Mouse (Mus musculus) ES-E14 (cell line): ENCODE data around the gene Slc2a4. TPM values are rescaled to one million over a fixed set of nuclear protein-coding genes. Genes with fewer than 3 reads are reported as not detected.

ENCODE experiments used
- DNase-seq: peaks from one replicate; pipeline ENCODE4 v3.0.0-alpha.2; 2013; ENCODE audit warnings: low read depth, low spot score
- H3K27ac ChIP-seq: 2 replicates; pipeline ENCODE4 v1.5.1; 2012; ENCODE audit warnings: low read depth, mild to moderate bottlenecking, low read length, moderate library complexity, mixed read lengths; ENCODE audit not compliant: poor library complexity, insufficient read depth, severe bottlenecking
- H3K36me3 ChIP-seq: 2 replicates; pipeline ENCODE4 v1.6.1; 2012; ENCODE audit warnings: mild to moderate bottlenecking, low read length, moderate library complexity, mixed read lengths; ENCODE audit not compliant: control insufficient read depth, poor library complexity, insufficient read depth, severe bottlenecking
- H3K4me1 ChIP-seq, 2 experiments: fragments of 150-350 bp in 1 of 2; sonication (generic) in 1 of 2; 2 replicates each; pipeline ENCODE4 v1.6.1; 2012; ENCODE audit warnings: low read length in 2 of 2, mild to moderate bottlenecking in 1 of 2, mixed read lengths in 1 of 2; ENCODE audit not compliant: control insufficient read depth in 2 of 2, insufficient read depth in 2 of 2, poor library complexity in 1 of 2
- H3K4me3 ChIP-seq, 2 experiments: fragments of 150-350 bp in 1 of 2; sonication (generic) in 1 of 2; 2 replicates each; pipeline ENCODE4 v1.5.1; 2012; ENCODE audit warnings: low read length in 2 of 2, low read depth in 1 of 2, mild to moderate bottlenecking in 1 of 2, mixed read lengths in 1 of 2; ENCODE audit not compliant: insufficient read depth in 1 of 2, poor library complexity in 1 of 2, severe bottlenecking in 1 of 2
- H3K9ac ChIP-seq: 2 replicates; pipeline ENCODE4 v1.6.1; 2012; ENCODE audit warnings: low read depth, mild to moderate bottlenecking, low read length, mixed read lengths; ENCODE audit not compliant: poor library complexity, insufficient read depth, severe bottlenecking
- H3K9me3 ChIP-seq: fragments of 150-350 bp; sonication (generic); 2 replicates; pipeline ENCODE4 v1.6.1; 2012; ENCODE audit warnings: low read depth, mild to moderate bottlenecking, low read length; ENCODE audit not compliant: control insufficient read depth, insufficient read depth
- CHD2 ChIP-seq: IDR thresholded peaks from 2 replicates; pipeline ENCODE4 v1.6.1; 2014; ENCODE audit warnings: mild to moderate bottlenecking, low read depth, low read length, inconsistent platforms
- HCFC1 ChIP-seq: IDR thresholded peaks from 2 replicates; pipeline ENCODE4 v1.6.1; 2012; ENCODE audit warnings: low read length, inconsistent platforms, borderline replicate concordance; ENCODE audit not compliant: insufficient read depth
- MAFK ChIP-seq: IDR thresholded peaks from 2 replicates; pipeline ENCODE4 v1.6.1; 2014; ENCODE audit warnings: mild to moderate bottlenecking, low read depth, low read length, inconsistent platforms; ENCODE audit not compliant: insufficient read depth
- ZC3H11A ChIP-seq: IDR thresholded peaks from 2 replicates; pipeline ENCODE4 v1.6.1; 2012; ENCODE audit warnings: low read depth, mild to moderate bottlenecking, inconsistent platforms, low read length, borderline replicate concordance
- ZNF384 ChIP-seq: IDR thresholded peaks from 2 replicates; pipeline ENCODE4 v1.6.1; 2012; ENCODE audit warnings: low read depth, low read length, inconsistent platforms
- in situ Hi-C, 2 experiments: fragments of 600-800 bp; cut with MboI; formaldehyde crosslinking; loops; one replicate each; pipeline ENCODE4 v1.15.1; 2025; ENCODE audit warnings: low sequenced_read_pairs in 2 of 2, inconsistent platforms in 1 of 2; ENCODE audit not compliant: unreplicated experiment in 2 of 2
- total RNA-seq: library from RNA; depleted of rRNA; stranded (reverse); fragments of 300-350 nt; gene quantifications from 2 replicates; pipeline ENCODE4 v1.2.3, GENCODE M21; 2012

Gene Slc2a4
- total RNA-seq, 1 experiment = 2.6 TPM

DNA sequence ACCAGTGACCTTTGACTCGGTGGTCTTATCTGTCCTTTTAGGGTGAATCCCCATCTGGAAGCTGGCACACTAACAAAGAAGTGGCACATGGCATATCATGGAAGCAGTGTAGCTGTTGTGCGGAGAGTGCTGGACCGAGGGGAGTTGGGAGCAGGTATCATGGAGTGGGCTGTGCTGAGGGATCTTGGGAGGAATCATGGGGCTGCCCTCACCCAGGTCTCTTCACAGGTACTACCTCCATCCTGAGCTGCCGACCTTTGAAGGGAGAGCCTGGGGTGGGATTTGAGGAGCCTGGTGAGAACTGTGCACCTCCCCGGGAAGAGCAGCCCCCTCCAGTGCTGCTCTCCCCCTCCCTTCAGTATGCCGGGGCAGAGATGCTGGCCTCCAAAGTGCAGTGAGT lies 36.3 kb downstream of the Slc2a4 start:
- in situ Hi-C loops = no loop called here
- peaks cover 59% of the 10 kb centered on the region for H3K36me3 ChIP-seq
- H3K9ac ChIP-seq = no peak overlapping the region
- H3K4me3 ChIP-seq = no peak overlapping the region
- no peak for DNase-seq
- TF ChIP-seq ZC3H11A = no peak
- no peak for TF ChIP-seq ZNF384
- TF ChIP-seq HCFC1 = no peak
- no peak overlapping the region for H3K27ac ChIP-seq
- H3K4me1 ChIP-seq = peaks cover 0 to 7% of the 10 kb centered on the region in 2 experiments; a peak in 1 of 4 replicates
- no peaks in the 10 kb centered on the region for H3K9me3 ChIP-seq

DNA sequence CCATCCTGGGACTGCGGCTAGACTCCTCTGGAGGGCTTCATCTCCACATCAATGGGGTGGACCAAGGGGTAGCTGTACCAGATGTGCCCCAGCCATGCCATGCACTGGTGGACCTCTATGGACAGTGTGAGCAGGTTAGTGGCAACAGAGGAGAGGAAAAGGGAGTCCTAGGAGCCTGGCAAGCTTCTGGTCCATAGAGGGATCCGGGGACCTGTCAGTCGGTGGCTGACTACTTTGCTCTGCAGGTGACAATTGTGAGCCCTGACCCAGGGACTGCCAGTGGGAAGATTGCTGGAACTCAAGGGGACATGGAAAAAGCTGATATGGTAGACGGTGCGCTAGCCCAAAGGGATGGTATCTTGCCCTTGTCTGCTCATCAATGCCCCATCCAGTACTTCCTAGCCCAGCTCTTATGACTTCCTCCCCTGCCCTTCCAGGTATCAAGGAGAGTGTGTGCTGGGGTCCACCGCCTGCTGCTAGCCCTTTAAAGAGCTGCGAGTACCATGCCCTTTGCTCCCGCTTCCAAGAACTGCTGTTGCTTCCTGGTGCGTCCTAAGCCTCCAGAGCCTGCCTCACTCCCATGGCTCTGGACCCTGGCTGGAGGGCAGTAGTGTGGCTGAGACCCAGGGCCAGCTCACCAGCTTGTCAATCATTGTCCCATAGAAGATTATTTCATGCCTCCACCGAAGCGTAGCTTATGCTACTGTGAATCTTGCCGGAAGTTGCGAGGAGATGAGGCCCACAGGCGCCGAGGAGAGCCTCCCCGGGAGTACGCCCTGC lies 37.0 kb downstream of the Slc2a4 start:
- H3K27ac ChIP-seq = no peak overlapping the region

DNA sequence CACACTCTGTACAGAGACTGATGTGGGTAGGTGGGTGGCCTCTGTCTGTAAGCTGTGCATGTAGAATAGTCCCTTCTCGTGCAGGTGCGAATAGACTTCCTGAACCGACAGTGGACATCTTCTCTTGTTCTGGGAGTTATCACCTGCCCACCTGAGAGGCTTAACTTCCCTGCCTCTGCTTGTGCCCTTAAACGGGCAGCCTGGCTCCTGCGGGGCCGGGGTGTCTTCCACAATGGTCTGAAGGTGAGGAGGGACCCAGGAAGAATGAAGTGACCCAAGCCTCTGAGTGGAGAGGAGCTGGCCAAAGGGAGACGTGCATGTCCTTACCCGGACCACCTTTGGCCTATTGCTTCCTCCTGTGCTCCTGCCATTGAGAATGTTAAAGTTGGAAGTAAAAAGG lies 37.8 kb downstream of the Slc2a4 start:
- Histone ChIP-seq H3K4me1 (peaks cover 0 to 3% of the 10 kb centered on the region in 2 experiments; a peak in 1 of 4 replicates), H3K36me3 (peaks cover 62% of the 10 kb centered on the region), H3K27ac (no peak overlapping the region), H3K4me3 (no peak overlapping the region), H3K9me3 (no peaks in the 10 kb centered on the region), H3K9ac (no peak overlapping the region)
- in situ Hi-C loops = no loop called here
- TF ChIP-seq CHD2 = no peak
- no peak for TF ChIP-seq HCFC1
- TF ChIP-seq ZC3H11A = no peak
- TF ChIP-seq MAFK = no peak
- TF ChIP-seq ZNF384 = no peak
- DNase-seq = no peak

More for the DNA sequence above, 37.0 kb downstream of the Slc2a4 start:
- Histone ChIP-seq H3K9ac (no peak overlapping the region), H3K36me3 (peaks cover 59% of the 10 kb centered on the region), H3K4me1 (peaks cover 0 to 7% of the 10 kb centered on the region in 2 experiments; a peak in 1 of 4 replicates), H3K9me3 (no peaks in the 10 kb centered on the region), H3K4me3 (no peak overlapping the region)
- in situ Hi-C loops = no loop called here
- DNase-seq = no peak
- TF ChIP-seq MAFK (no peak), ZNF384 (no peak), ZC3H11A (no peak), HCFC1 (no peak), CHD2 (no peak)

DNA sequence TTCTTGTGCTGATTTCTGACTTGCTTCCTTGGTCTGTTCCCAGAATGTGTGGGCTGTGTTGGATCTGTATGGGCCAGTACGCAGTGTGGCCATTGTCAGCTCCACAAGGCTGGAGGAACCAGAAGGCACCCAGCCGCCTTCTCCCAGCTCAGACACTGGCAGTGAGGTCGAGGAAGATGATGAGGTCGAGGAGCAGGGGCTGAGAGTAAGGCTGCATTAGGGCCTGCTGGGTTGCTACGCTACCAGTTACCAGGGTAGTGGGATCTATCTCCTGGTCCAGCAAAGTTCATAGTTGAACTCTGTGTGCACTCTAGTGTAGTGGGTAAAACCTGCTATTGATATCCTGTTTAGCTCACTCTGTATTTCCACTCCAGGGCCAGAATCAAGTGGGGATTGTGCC lies 38.8 kb downstream of the Slc2a4 start:
- H3K4me1 ChIP-seq = peaks cover 0 to 3% of the 10 kb centered on the region in 2 experiments; a peak in 1 of 4 replicates
- DNase-seq = no peak
- no peaks in the 10 kb centered on the region for H3K9me3 ChIP-seq
- no peak overlapping the region for H3K4me3 ChIP-seq
- TF ChIP-seq MAFK (no peak), ZNF384 (no peak), CHD2 (no peak), ZC3H11A (no peak), HCFC1 (no peak)
- in situ Hi-C loops = no loop called here
- no peak overlapping the region for H3K9ac ChIP-seq
- H3K36me3 ChIP-seq = peaks cover 65% of the 10 kb centered on the region
- H3K27ac ChIP-seq = no peak overlapping the region

DNA sequence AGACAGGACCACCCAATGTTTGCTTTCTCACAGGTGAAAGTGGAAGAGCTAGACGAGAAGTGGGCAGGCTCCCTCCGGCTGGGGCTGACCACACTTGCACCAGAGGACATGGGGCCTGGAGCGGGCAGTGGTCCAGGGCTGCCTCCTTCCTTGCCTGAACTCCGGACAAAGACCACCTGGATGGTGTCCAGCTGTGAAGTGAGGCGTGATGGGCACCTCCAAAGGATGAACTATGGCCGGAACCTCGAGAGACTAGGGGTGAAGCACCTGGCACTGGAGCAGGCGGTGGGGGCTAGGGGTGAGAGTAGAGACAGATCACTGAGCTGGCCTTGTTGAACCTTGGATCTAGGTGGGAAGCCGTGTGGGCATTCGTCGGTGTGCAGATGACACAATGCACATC lies 39.3 kb downstream of the Slc2a4 start:
- Histone ChIP-seq H3K27ac (no peak overlapping the region), H3K9me3 (no peaks in the 10 kb centered on the region), H3K4me3 (no peak overlapping the region), H3K4me1 (peaks cover 0 to 3% of the 10 kb centered on the region in 2 experiments; a peak in 1 of 4 replicates), H3K36me3 (peaks cover 70% of the 10 kb centered on the region), H3K9ac (no peak overlapping the region)
- no peak for DNase-seq
- in situ Hi-C loops = no loop called here
- TF ChIP-seq CHD2 (no peak), HCFC1 (no peak), ZNF384 (no peak), ZC3H11A (no peak)
